ENCODE assay signal across 14 mouse cellular contexts in genomic region chr6:121062891-121063408, GRCm38 (mm10).
DNase-seq lines count a peak whose midpoint lies in the region; ATAC-seq lines count a peak whose summit lies in the region.
"Had no signal": no experiment of that assay in that cellular context is flagged by ENCODE, and none has a peak within 500 bp of the region (broad histone marks: within the 10 kb centered on the region; RNA-seq: fewer than 3 reads in every experiment).

No protein-coding gene starts in this region.

- 0 out of 2 replicates have a peak overlapping the region, but pooled peaks have one; percentile 80 for H3K27ac ChIP-seq in heart, embryonic 15.5 days
- H3K27ac ChIP-seq in midbrain, embryonic 16.5 days (ENCODE audit: low read length), result peak overlapping the region; percentile 99
- no peak overlapping the region for H3K27ac ChIP-seq in midbrain, embryonic 10.5 days (replicated peaks)

- no peaks in the 10 kb centered on the region for H3K9me3 ChIP-seq in heart, embryonic 15.5 days (replicated peaks)
- H3K9me3 ChIP-seq in midbrain, embryonic 16.5 days (replicated peaks; ENCODE audit: control insufficient read depth, low read length, poor library complexity, severe bottlenecking), result no peaks in the 10 kb centered on the region
- no peaks in the 10 kb centered on the region for H3K9me3 ChIP-seq in midbrain, embryonic 10.5 days (replicated peaks)
- H3K9me3 ChIP-seq: embryonic facial prominence, embryonic 12.5 days; limb, embryonic 12.5 days; lung, embryonic 15.5 days had no signal

- 83% methylated on average over 17 of the region's 17 CpGs for WGBS in heart, embryonic 15.5 days
- 95% methylated on average over 17 of the region's 17 CpGs for WGBS in midbrain, embryonic 16.5 days
- WGBS in midbrain, embryonic 10.5 days, result 92% methylated on average over 17 of the region's 17 CpGs

- H3K9ac ChIP-seq in heart, embryonic 15.5 days, result no peak overlapping the region
- H3K9ac ChIP-seq in midbrain, embryonic 16.5 days (ENCODE audit: low read depth, low read length), result no peak overlapping the region
- H3K9ac ChIP-seq: embryonic facial prominence, embryonic 12.5 days; limb, embryonic 12.5 days; lung, embryonic 15.5 days had no signal

- H3K4me1 ChIP-seq in heart, embryonic 15.5 days (replicated peaks), result peaks cover 61% of the 10 kb centered on the region
- H3K4me1 ChIP-seq in midbrain, embryonic 16.5 days (ENCODE audit: control insufficient read depth, insufficient read depth, low read length), result peaks cover 40% of the 10 kb centered on the region
- H3K4me1 ChIP-seq in midbrain, embryonic 10.5 days, result peaks cover 40% of the 10 kb centered on the region

- intact Hi-C loops in heart, postnatal 25 days (cut with DNase I), result no loop called here

- no peak for ATAC-seq in heart, embryonic 15.5 days (replicated peaks; ENCODE audit: insufficient number of reproducible peaks, insufficient read depth, low FRiP score, low read depth)
- ATAC-seq in midbrain, embryonic 16.5 days, result no peak
- peak; percentile 86 for ATAC-seq in activated CD4-positive, CD25-positive, alpha-beta regulatory T cell, adult 4 months
- ATAC-seq: forebrain, embryonic 14.5 days; Patski had no signal

- no peaks in the 10 kb centered on the region for H3K36me3 ChIP-seq in heart, embryonic 15.5 days
- no peaks in the 10 kb centered on the region for H3K36me3 ChIP-seq in midbrain, embryonic 16.5 days (ENCODE audit: control insufficient read depth, insufficient read depth, low read length)
- H3K36me3 ChIP-seq in midbrain, embryonic 10.5 days, result no peaks in the 10 kb centered on the region
- H3K36me3 ChIP-seq: embryonic facial prominence, embryonic 12.5 days; lung, embryonic 15.5 days had no signal

- no peak overlapping the region for H3K4me2 ChIP-seq in heart, embryonic 15.5 days
- no peak overlapping the region for H3K4me2 ChIP-seq in midbrain, embryonic 16.5 days (ENCODE audit: low read length)
- H3K4me2 ChIP-seq: embryonic facial prominence, embryonic 12.5 days; limb, embryonic 12.5 days; lung, embryonic 15.5 days had no signal

- H3K27me3 ChIP-seq in heart, embryonic 15.5 days, result no peaks in the 10 kb centered on the region
- no peaks in the 10 kb centered on the region for H3K27me3 ChIP-seq in midbrain, embryonic 16.5 days (ENCODE audit: control insufficient read depth, insufficient read depth, low read depth, low read length)
- H3K27me3 ChIP-seq in midbrain, embryonic 10.5 days (ENCODE audit: low read depth, poor library complexity, severe bottlenecking), result no peaks in the 10 kb centered on the region
- H3K27me3 ChIP-seq: embryonic facial prominence, embryonic 12.5 days; limb, embryonic 12.5 days; lung, embryonic 15.5 days; Patski had no signal

- DNase-seq in heart, postnatal 25 days (ENCODE audit: low spot score), result no peak
- DNase-seq in midbrain, embryonic 10.5 days (ENCODE audit: low spot score), result no peak
- peak; percentile 81 for DNase-seq in naive thymus-derived CD4-positive, alpha-beta T cell, adult 2 months (ENCODE audit: low read depth)
- DNase-seq in cerebellum, postnatal 25 days, result no peak
- no peak for DNase-seq in gastrocnemius, adult 18-20 months (ENCODE audit: low spot score)
- DNase-seq: cerebellum, adult 8-10 months had no signal

- H3K4me3 ChIP-seq in heart, embryonic 15.5 days, result no peak overlapping the region
- no peak overlapping the region for H3K4me3 ChIP-seq in midbrain, embryonic 16.5 days (ENCODE audit: low read depth, low read length)
- H3K4me3 ChIP-seq in midbrain, embryonic 10.5 days, result no peak overlapping the region
- H3K4me3 ChIP-seq: embryonic facial prominence, embryonic 12.5 days; limb, embryonic 12.5 days; lung, embryonic 15.5 days had no signal
